Mouse (Mus musculus) spleen, adult 2 months (tissue): Measurements from ENCODE around the gene Asap3.

Experiments
- CTCF ChIP-seq: fragments of 200-500 bp; IDR thresholded peaks from 2 replicates; pipeline ENCODE4 v1.5.1; 2011; ENCODE audit warnings: mild to moderate bottlenecking, inconsistent platforms; ENCODE audit not compliant: insufficient read depth, insufficient read length, insufficient replicate concordance; ENCODE audit errors: extremely low read depth
- POLR2A ChIP-seq: fragments of 200-500 bp; IDR thresholded peaks from 2 replicates; pipeline ENCODE4 v1.6.1; 2011; ENCODE audit warnings: low read depth, low read length, inconsistent platforms

DNA sequence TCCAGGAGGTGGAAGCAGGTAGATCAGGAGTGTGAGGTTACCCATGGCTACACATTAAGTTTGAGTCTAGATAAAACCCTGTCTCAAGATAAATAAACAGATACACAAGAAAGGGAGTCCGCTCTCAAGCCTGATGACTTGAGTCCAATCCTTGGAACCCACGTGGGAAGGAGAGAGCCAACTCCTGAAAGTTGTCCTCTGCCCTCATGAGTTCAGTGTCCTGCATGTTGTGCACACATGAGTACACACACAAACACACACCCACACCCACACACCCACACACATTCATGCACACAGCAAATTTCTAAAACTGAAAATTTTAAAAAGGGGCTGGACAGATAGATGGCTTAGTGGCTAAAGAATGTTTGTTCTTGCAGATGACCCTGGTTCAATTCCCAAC is 1.4 kb upstream of the Asap3 start:
- TF ChIP-seq CTCF = no peak
- TF ChIP-seq POLR2A = no peak
